Mouse (Mus musculus): ENCODE measurements around the gene P4htm.

The P4htm gene

DNA sequence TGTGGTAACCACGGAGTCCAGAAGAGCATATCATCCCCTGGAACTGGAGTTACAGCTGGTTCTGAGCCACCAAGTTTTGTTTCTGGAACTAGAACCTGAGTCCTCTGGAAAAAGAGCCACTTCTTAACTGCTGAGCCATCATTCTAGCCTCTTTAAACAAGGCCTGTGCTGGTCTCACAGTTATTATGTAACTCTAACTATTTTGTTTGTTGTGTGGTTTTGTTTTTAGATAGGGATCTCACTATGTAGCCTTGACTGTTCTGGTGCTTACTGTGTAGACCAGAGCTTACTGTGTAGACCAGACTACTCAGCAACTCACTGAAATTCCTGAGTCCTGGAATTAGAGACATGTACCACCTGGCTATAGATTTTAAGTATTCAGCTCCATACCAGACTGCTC, 50.6 kb downstream of the P4htm start:
- no peak for DNase-seq (ENCODE audit: low spot score)

DNA sequence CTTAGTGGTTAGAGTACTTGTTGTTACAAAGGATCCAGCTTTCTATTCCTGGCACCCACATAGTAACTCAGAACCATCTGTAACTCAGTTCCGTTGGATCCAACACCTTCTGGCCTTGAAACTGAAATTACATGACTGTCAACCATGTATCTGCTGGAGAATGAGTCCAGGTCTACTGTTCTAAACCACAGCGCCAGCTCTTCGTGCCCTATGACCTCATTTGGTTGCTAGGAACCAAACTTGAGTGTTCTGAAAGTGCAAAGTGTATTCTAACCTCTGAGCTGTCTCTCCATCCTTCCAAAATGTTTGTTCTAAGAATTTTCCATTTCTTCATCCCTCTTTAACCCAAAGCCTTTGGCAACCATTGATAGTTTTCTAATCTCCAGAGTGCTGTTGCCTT, 51.5 kb downstream of the P4htm start:
- no peak for DNase-seq (ENCODE audit: low spot score)

DNA sequence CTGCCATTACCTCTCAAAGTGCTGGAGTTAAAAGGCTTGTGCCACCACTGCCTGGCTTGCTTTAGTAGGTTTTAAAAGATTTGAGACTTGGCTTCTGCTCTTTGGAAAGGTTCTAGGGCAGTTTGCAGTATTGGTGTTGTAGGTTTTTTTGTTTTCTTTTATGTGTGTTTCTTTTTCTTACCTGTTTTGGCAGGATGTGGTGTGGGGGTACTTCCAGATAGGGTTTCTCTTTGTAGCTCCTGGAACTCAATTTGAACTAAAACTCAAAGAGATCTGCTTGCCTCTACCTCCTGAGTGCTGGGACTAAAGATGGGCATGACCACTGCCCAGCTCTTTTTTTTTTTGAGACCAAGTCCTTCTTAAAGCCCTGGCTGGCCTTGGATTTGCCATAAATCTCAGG, 56.6 kb downstream of the P4htm start:
- DNase-seq (ENCODE audit: low spot score): no peak

DNA sequence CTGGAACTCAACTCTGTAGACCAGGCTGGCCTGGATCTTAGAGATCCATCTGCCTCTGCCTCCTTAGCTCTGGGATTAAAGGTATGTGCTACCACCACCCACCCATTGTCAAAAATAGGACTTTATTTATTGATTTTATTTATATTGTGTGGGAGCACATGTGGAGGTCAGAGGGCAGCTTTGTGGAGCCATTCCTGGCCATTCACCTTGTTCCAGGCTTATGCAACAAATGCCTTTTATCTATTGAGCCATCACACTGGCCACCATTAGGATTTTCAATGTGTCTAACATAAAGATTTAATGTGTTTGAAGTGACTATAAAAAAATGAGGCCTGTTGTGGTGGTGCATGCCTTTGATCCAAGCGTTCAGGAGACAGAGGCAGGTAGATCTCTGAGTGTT, 66.0 kb downstream of the P4htm start:
- DNase-seq (ENCODE audit: low spot score): no peak

DNA sequence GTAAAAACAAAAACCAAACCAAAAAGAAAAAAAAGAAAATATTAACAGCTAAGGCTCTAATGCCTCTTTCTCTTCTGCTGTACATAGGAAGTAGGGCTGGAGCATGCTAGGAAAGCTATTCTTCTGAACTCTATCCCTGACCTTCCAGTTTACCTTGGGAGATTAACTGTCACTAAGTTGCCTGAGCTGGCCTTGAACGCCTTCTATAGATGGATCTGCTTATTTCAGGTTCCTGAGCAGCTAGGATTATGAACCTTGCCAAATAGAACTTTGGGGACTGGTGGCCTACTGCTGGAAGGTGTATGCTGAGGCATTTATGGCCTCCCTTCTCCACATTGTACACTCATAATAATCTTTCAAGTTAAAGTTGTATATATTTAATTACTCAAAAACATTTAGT, 66.5 kb downstream of the P4htm start:
- no peak for DNase-seq (ENCODE audit: low spot score)
